Mouse (Mus musculus) hindbrain, embryonic 11.5 days (tissue): Measurements from ENCODE around the gene Xcr1. TPM values are rescaled to one million over a fixed set of nuclear protein-coding genes. Genes with fewer than 3 reads are reported as not detected.

Experiments used
- ATAC-seq: fragments of 200-750 bp; cut with Nextera tagmentation; 2 replicates; pipeline ENCODE4 v1.8.0; 2017; ENCODE audit warnings: mild to moderate bottlenecking, moderate TSS enrichment, moderate library complexity; ENCODE audit not compliant: low FRiP score
- DNase-seq: peaks from one replicate; pipeline ENCODE4 v3.0.0-alpha.2; 2015; ENCODE audit warnings: low spot score
- H3K27ac ChIP-seq: fragments of 300-500 bp; sonication (generic); 2 replicates; pipeline ENCODE4 v1.5.1; 2014; ENCODE audit warnings: mild to moderate bottlenecking, low read depth, low read length
- H3K27me3 ChIP-seq: fragments of 300-500 bp; sonication (generic); 2 replicates; pipeline ENCODE4 v1.6.1; 2014; ENCODE audit warnings: mild to moderate bottlenecking, low read length, moderate library complexity, mixed read lengths; ENCODE audit not compliant: control insufficient read depth, insufficient read depth
- H3K36me3 ChIP-seq: fragments of 300-500 bp; sonication (generic); 2 replicates; pipeline ENCODE4 v1.6.1; 2014; ENCODE audit warnings: mild to moderate bottlenecking, low read length, moderate library complexity, mixed read lengths; ENCODE audit not compliant: control insufficient read depth, insufficient read depth
- H3K4me1 ChIP-seq: fragments of 300-500 bp; sonication (generic); replicated peaks from 2 replicates; pipeline ENCODE4 v1.6.1; 2014; ENCODE audit warnings: low read length, mixed read lengths; ENCODE audit not compliant: control insufficient read depth, insufficient read depth
- H3K4me2 ChIP-seq: fragments of 300-500 bp; sonication (generic); replicated peaks from 2 replicates; pipeline ENCODE4 v1.6.1; 2014; ENCODE audit warnings: mild to moderate bottlenecking, low read depth, low read length
- H3K4me3 ChIP-seq: fragments of 300-500 bp; sonication (generic); 2 replicates; pipeline ENCODE4 v1.5.1; 2014; ENCODE audit warnings: low read depth, low read length
- H3K9ac ChIP-seq: fragments of 300-500 bp; sonication (generic); 2 replicates; pipeline ENCODE4 v1.6.1; 2014; ENCODE audit warnings: low read depth, low read length
- H3K9me3 ChIP-seq: fragments of 300-500 bp; sonication (generic); 2 replicates; pipeline ENCODE4 v1.6.1; 2016; ENCODE audit warnings: low read length; ENCODE audit not compliant: control insufficient read depth
- WGBS: fragments of 180-500 bp; shearing (Covaris S2); extraction: QIAGEN DNeasy Blood & Tissue Kit; methylation state at CpG from one replicate; pipeline ENCODE4 v1.1.7; 2014; 5-methylcytosine and 5-hydroxymethylcytosine counted together
- polyA plus RNA-seq: library from polyadenylated mRNA; unstranded; fragments of >200 nt; fragmentation: Nextera tagmentation; extraction: Ambion mirVana; gene quantifications from 2 replicates; pipeline ENCODE4 v1.2.1, GENCODE M21; 2014

Xcr1 gene
- polyA plus RNA-seq, 1 experiment from 2014 or later = 0.06 TPM

DNA sequence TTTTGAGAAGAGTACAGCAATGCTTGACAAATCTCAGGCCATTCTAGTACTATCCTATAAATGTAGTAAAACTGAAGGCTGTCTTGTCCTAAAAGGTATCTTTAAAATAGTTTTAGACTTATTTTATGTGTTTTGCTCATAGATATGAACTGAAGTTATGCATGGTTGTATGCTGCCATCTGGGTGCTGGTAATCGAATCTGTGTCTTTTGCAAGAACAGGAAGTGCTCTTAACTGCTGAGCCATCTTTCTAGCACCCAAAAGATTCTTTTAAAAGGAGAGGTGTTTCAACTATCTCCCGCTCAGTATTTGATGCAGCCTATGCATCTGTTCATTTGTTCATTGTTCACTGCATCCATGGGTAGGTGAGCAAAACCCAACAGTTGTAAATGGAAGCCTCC lies 56.6 kb downstream of the Xcr1 start:
- Histone ChIP-seq H3K4me1 (no peaks in the 10 kb centered on the region), H3K27me3 (no peaks in the 10 kb centered on the region), H3K27ac (no peak overlapping the region), H3K4me3 (no peak overlapping the region), H3K36me3 (no peaks in the 10 kb centered on the region), H3K9ac (no peak overlapping the region), H3K9me3 (no peaks in the 10 kb centered on the region), H3K4me2 (no peak overlapping the region)
- DNase-seq = no peak
- WGBS = 92% methylated on average over 2 of the region's 2 CpGs
- no peak for ATAC-seq

DNA sequence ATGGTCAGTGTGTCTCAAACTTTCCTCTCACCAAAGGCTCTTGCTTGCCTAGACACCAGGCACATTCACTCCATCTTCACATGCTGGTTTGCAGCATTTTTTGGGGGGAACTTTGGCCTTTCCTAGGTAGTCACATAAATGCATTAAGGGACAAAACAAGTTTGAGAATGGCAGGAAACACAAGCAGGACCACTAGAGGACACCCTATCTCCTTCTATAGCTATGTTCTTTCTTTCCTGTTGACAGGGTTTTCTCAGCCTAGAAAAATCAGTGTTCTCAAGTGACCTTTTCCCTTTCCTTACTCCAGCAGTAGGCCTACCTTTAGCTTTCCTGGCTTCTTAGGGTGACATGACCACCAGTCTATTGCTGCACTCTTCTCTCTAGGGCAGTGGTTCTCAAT lies 58.9 kb downstream of the Xcr1 start:
- Histone ChIP-seq H3K4me1 (no peaks in the 10 kb centered on the region), H3K4me2 (no peak overlapping the region), H3K36me3 (no peaks in the 10 kb centered on the region), H3K9ac (no peak overlapping the region), H3K27ac (no peak overlapping the region), H3K4me3 (no peak overlapping the region), H3K27me3 (no peaks in the 10 kb centered on the region), H3K9me3 (no peaks in the 10 kb centered on the region)
- DNase-seq = no peak
- ATAC-seq = no peak

DNA sequence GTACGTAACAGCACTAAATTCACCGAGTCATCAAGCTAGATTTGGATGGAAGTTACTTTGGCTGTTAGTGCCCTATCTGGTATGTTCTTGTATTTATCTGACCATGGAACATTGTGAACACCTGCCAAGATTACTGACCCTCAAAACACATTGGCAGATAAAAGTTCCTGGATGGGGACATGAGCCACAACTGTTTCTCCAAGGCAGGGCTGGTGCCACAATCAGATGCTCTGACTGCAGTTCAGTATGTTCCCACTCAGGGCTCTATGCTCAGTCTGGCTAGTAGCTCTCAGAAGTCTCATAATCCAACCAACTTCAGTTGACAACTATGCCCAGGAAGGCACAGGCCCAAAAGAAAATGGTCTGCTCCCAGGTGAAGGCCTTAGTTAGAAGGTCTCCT lies 59.4 kb downstream of the Xcr1 start:
- WGBS = 97% methylated on average over 2 of the region's 2 CpGs
- no peak overlapping the region for H3K9ac ChIP-seq
- DNase-seq (no peak), ATAC-seq (no peak)
- H3K9me3 ChIP-seq = no peaks in the 10 kb centered on the region
- no peaks in the 10 kb centered on the region for H3K4me1 ChIP-seq
- no peaks in the 10 kb centered on the region for H3K27me3 ChIP-seq
- H3K4me2 ChIP-seq = no peak overlapping the region
- H3K27ac ChIP-seq = no peak overlapping the region
- H3K36me3 ChIP-seq = no peaks in the 10 kb centered on the region
- H3K4me3 ChIP-seq = no peak overlapping the region

Other genes with a start within 250 kb of the Xcr1 start
- gene Slc6a20b, start 229.5 kb downstream of the Xcr1 start, polyA plus RNA-seq = 0.08 and 0.22 TPM in 2 replicates
- gene Ccr9, start 183.6 kb downstream of the Xcr1 start, polyA plus RNA-seq = 0.06 and 0.09 TPM in 2 replicates
- 0.95 and 1.5 TPM in 2 replicates for gene Slc6a20a, start 183.1 kb downstream of the Xcr1 start, polyA plus RNA-seq
- gene Lztfl1, start 144.3 kb downstream of the Xcr1 start, polyA plus RNA-seq = 55.0 and 58.6 TPM in 2 replicates
- gene Cxcr6, start 55.6 kb downstream of the Xcr1 start, polyA plus RNA-seq = 0.48 TPM in 1 of 2 replicates, not detected in the other
- 6.8 and 9.5 TPM in 2 replicates for gene Fyco1, start 10.1 kb downstream of the Xcr1 start, polyA plus RNA-seq
- 0.70 and 1.3 TPM in 2 replicates for gene Ccr1, start 106.7 kb upstream of the Xcr1 start, polyA plus RNA-seq
- not detected in 2 replicates for gene Ccr1l1, start 116.4 kb upstream of the Xcr1 start, polyA plus RNA-seq
- 0.14 TPM in 1 of 2 replicates, not detected in the other for gene Ccr3, start 159.9 kb upstream of the Xcr1 start, polyA plus RNA-seq
- 0.47 and 0.66 TPM in 2 replicates for gene Ccr2, start 239.9 kb upstream of the Xcr1 start, polyA plus RNA-seq